Mouse (Mus musculus) thymus, adult 2 months (tissue): ENCODE measurements around the gene Stat2.

Experiments used
- CTCF ChIP-seq: fragments of 200-500 bp; IDR thresholded peaks from 2 replicates; pipeline ENCODE4 v1.5.1; 2012; ENCODE audit warnings: mild to moderate bottlenecking, control low read depth, low read length, moderate library complexity, borderline replicate concordance; ENCODE audit not compliant: control insufficient read depth, poor library complexity, insufficient read depth; ENCODE audit errors: extremely low read depth
- POLR2A ChIP-seq: fragments of 200-500 bp; IDR thresholded peaks from 2 replicates; pipeline ENCODE4 v1.6.1; 2012; ENCODE audit warnings: mild to moderate bottlenecking, low read length, control low read depth, moderate library complexity; ENCODE audit not compliant: control insufficient read depth, poor library complexity, insufficient read depth; ENCODE audit errors: extremely low read depth

GRCm38 (mm10) chr10:128315578-128315977 lies 45.2 kb downstream of the Stat2 start:
- no peak for TF ChIP-seq POLR2A
- no peak for TF ChIP-seq CTCF
